Mouse (Mus musculus): ENCODE measurements at regions not wholly inside any gene's neighbourhood (a gene's known extent, or its start where the extent isn't known, plus 50 kb on each side); places are given as distances from the start of the nearest gene placed in this dataset.

GRCm38 (mm10) chr14:74250021-74250420 is 390.6 kb upstream of the Htr2a start:
- Histone ChIP-seq H3K36me3 (ENCODE audit: control insufficient read depth, insufficient read depth, low read length) (no peaks in the 10 kb centered on the region), H3K4me3 (ENCODE audit: low read depth, low read length) (no peak overlapping the region), H3K27ac (ENCODE audit: low read length) (no peak overlapping the region), H3K9ac (replicated peaks; ENCODE audit: low read depth, low read length) (no peak overlapping the region), H3K9me3 (ENCODE audit: control insufficient read depth, low read depth, low read length) (no peaks in the 10 kb centered on the region), H3K27me3 (ENCODE audit: control insufficient read depth, insufficient read depth, low read length) (no peaks in the 10 kb centered on the region), H3K4me2 (replicated peaks; ENCODE audit: low read depth, low read length) (no peak overlapping the region), H3K4me1 (ENCODE audit: control insufficient read depth, insufficient read depth, low read length) (no peaks in the 10 kb centered on the region)
- ATAC-seq (ENCODE audit: insufficient number of reproducible peaks, insufficient read depth, low FRiP score, low read depth), result no peak
- WGBS, result 45% methylated on average over 2 of the region's 2 CpGs

GRCm38 (mm10) chr14:74252189-74253145 is 388.2 kb upstream of the Htr2a start:
- Histone ChIP-seq H3K36me3 (ENCODE audit: control insufficient read depth, insufficient read depth, low read length) (no peaks in the 10 kb centered on the region), H3K27me3 (ENCODE audit: control insufficient read depth, insufficient read depth, low read length) (no peaks in the 10 kb centered on the region), H3K4me3 (ENCODE audit: low read depth, low read length) (no peak overlapping the region), H3K27ac (ENCODE audit: low read length) (peak overlapping the region; percentile 3; the same call in 1 of the 2 replicates), H3K4me1 (ENCODE audit: control insufficient read depth, insufficient read depth, low read length) (no peaks in the 10 kb centered on the region), H3K4me2 (replicated peaks; ENCODE audit: low read depth, low read length) (no peak overlapping the region), H3K9ac (replicated peaks; ENCODE audit: low read depth, low read length) (no peak overlapping the region), H3K9me3 (ENCODE audit: control insufficient read depth, low read depth, low read length) (no peaks in the 10 kb centered on the region)
- 53% methylated on average over 10 of the region's 10 CpGs for WGBS
- ATAC-seq (ENCODE audit: insufficient number of reproducible peaks, insufficient read depth, low FRiP score, low read depth), result 0 out of 2 replicates have a peak, but pooled peaks have one; percentile 56

GRCm38 (mm10) chr14:74255000-74255399 is 385.6 kb upstream of the Htr2a start:
- Histone ChIP-seq H3K36me3 (ENCODE audit: control insufficient read depth, insufficient read depth, low read length) (no peaks in the 10 kb centered on the region), H3K4me3 (ENCODE audit: low read depth, low read length) (no peak overlapping the region), H3K27me3 (ENCODE audit: control insufficient read depth, insufficient read depth, low read length) (no peaks in the 10 kb centered on the region), H3K4me1 (ENCODE audit: control insufficient read depth, insufficient read depth, low read length) (no peaks in the 10 kb centered on the region), H3K27ac (ENCODE audit: low read length) (no peak overlapping the region), H3K9me3 (ENCODE audit: control insufficient read depth, low read depth, low read length) (no peaks in the 10 kb centered on the region), H3K4me2 (replicated peaks; ENCODE audit: low read depth, low read length) (no peak overlapping the region), H3K9ac (replicated peaks; ENCODE audit: low read depth, low read length) (no peak overlapping the region)
- ATAC-seq (ENCODE audit: insufficient number of reproducible peaks, insufficient read depth, low FRiP score, low read depth), result no peak

- Histone ChIP-seq H3K27me3 (ENCODE audit: control insufficient read depth, insufficient read depth, low read length) (no peaks in the 10 kb centered on the region), H3K4me2 (replicated peaks; ENCODE audit: low read depth, low read length) (no peak overlapping the region), H3K36me3 (ENCODE audit: control insufficient read depth, insufficient read depth, low read length) (no peaks in the 10 kb centered on the region), H3K4me1 (ENCODE audit: control insufficient read depth, insufficient read depth, low read length) (no peaks in the 10 kb centered on the region), H3K27ac (ENCODE audit: low read length) (no peak overlapping the region), H3K9me3 (ENCODE audit: control insufficient read depth, low read depth, low read length) (no peaks in the 10 kb centered on the region), H3K9ac (replicated peaks; ENCODE audit: low read depth, low read length) (no peak overlapping the region), H3K4me3 (ENCODE audit: low read depth, low read length) (no peak overlapping the region)
- ATAC-seq (ENCODE audit: insufficient number of reproducible peaks, insufficient read depth, low FRiP score, low read depth), result no peak
These were observed 381.2 kb upstream of the Htr2a start for GRCm38 (mm10) chr14:74259437-74259836.

- Histone ChIP-seq H3K9ac (replicated peaks; ENCODE audit: low read depth, low read length) (no peak overlapping the region), H3K4me1 (ENCODE audit: control insufficient read depth, insufficient read depth, low read length) (no peaks in the 10 kb centered on the region), H3K27ac (ENCODE audit: low read length) (no peak overlapping the region), H3K36me3 (ENCODE audit: control insufficient read depth, insufficient read depth, low read length) (no peaks in the 10 kb centered on the region), H3K4me3 (ENCODE audit: low read depth, low read length) (no peak overlapping the region), H3K9me3 (ENCODE audit: control insufficient read depth, low read depth, low read length) (no peaks in the 10 kb centered on the region), H3K4me2 (replicated peaks; ENCODE audit: low read depth, low read length) (no peak overlapping the region), H3K27me3 (ENCODE audit: control insufficient read depth, insufficient read depth, low read length) (no peaks in the 10 kb centered on the region)
- WGBS, result 69% methylated on average over 1 of the region's 1 CpGs
- ATAC-seq (ENCODE audit: insufficient number of reproducible peaks, insufficient read depth, low FRiP score, low read depth), result no peak
These were observed 373.6 kb upstream of the Htr2a start for GRCm38 (mm10) chr14:74267086-74267485.

GRCm38 (mm10) chr14:74294560-74294959 is 346.1 kb upstream of the Htr2a start:
- Histone ChIP-seq H3K4me2 (replicated peaks; ENCODE audit: low read depth, low read length) (no peak overlapping the region), H3K4me1 (ENCODE audit: control insufficient read depth, insufficient read depth, low read length) (no peaks in the 10 kb centered on the region), H3K36me3 (ENCODE audit: control insufficient read depth, insufficient read depth, low read length) (no peaks in the 10 kb centered on the region), H3K9me3 (ENCODE audit: control insufficient read depth, low read depth, low read length) (no peaks in the 10 kb centered on the region), H3K27me3 (ENCODE audit: control insufficient read depth, insufficient read depth, low read length) (no peaks in the 10 kb centered on the region), H3K9ac (replicated peaks; ENCODE audit: low read depth, low read length) (no peak overlapping the region), H3K27ac (ENCODE audit: low read length) (no peak overlapping the region), H3K4me3 (ENCODE audit: low read depth, low read length) (no peak overlapping the region)
- no peak for ATAC-seq (ENCODE audit: insufficient number of reproducible peaks, insufficient read depth, low FRiP score, low read depth)
- 60% methylated on average over 3 of the region's 3 CpGs for WGBS

- no peak overlapping the region for H3K4me3 ChIP-seq (ENCODE audit: low read depth, low read length)
- no peaks in the 10 kb centered on the region for H3K9me3 ChIP-seq (ENCODE audit: control insufficient read depth, low read depth, low read length)
- no peaks in the 10 kb centered on the region for H3K36me3 ChIP-seq (ENCODE audit: control insufficient read depth, insufficient read depth, low read length)
- no peak overlapping the region for H3K27ac ChIP-seq (ENCODE audit: low read length)
- ATAC-seq (ENCODE audit: insufficient number of reproducible peaks, insufficient read depth, low FRiP score, low read depth), result no peak
- H3K4me1 ChIP-seq (ENCODE audit: control insufficient read depth, insufficient read depth, low read length), result no peaks in the 10 kb centered on the region
- H3K27me3 ChIP-seq (ENCODE audit: control insufficient read depth, insufficient read depth, low read length), result no peaks in the 10 kb centered on the region
- H3K9ac ChIP-seq (replicated peaks; ENCODE audit: low read depth, low read length), result no peak overlapping the region
- H3K4me2 ChIP-seq (replicated peaks; ENCODE audit: low read depth, low read length), result no peak overlapping the region
- 87% methylated on average over 3 of the region's 3 CpGs for WGBS
These were observed 336.2 kb upstream of the Htr2a start for GRCm38 (mm10) chr14:74304483-74304882.

- Histone ChIP-seq H3K9ac (replicated peaks; ENCODE audit: low read depth, low read length) (no peak overlapping the region), H3K27ac (ENCODE audit: low read length) (no peak overlapping the region), H3K36me3 (ENCODE audit: control insufficient read depth, insufficient read depth, low read length) (no peaks in the 10 kb centered on the region), H3K4me2 (replicated peaks; ENCODE audit: low read depth, low read length) (no peak overlapping the region), H3K4me3 (ENCODE audit: low read depth, low read length) (no peak overlapping the region), H3K27me3 (ENCODE audit: control insufficient read depth, insufficient read depth, low read length) (no peaks in the 10 kb centered on the region), H3K4me1 (ENCODE audit: control insufficient read depth, insufficient read depth, low read length) (no peaks in the 10 kb centered on the region), H3K9me3 (ENCODE audit: control insufficient read depth, low read depth, low read length) (no peaks in the 10 kb centered on the region)
- no peak for ATAC-seq (ENCODE audit: insufficient number of reproducible peaks, insufficient read depth, low FRiP score, low read depth)
- 88% methylated on average over 16 of the region's 16 CpGs for WGBS
These were observed 333.8 kb upstream of the Htr2a start for GRCm38 (mm10) chr14:74306717-74307307.
